Mouse (Mus musculus): ENCODE measurements around the gene Mical2. TPM values are rescaled to one million over a fixed set of nuclear protein-coding genes. Genes with fewer than 3 reads are reported as not detected.

The Mical2 gene
- polyA plus RNA-seq, 1 experiment from 2014 or later, result 3.4 TPM

GRCm38 (mm10) chr7:112378476-112378875, 152.8 kb downstream of the Mical2 start:
- no peak overlapping the region for H3K9ac ChIP-seq

GRCm38 (mm10) chr7:112386521-112386920, 160.9 kb downstream of the Mical2 start:
- no peaks in the 10 kb centered on the region for H3K36me3 ChIP-seq
- no peaks in the 10 kb centered on the region for H3K4me1 ChIP-seq
- H3K9ac ChIP-seq, result no peak overlapping the region
- peaks cover 12% of the 10 kb centered on the region; the same call in 1 of the 2 replicates for H3K27me3 ChIP-seq (replicated peaks)
- no peaks in the 10 kb centered on the region for H3K9me3 ChIP-seq (replicated peaks)
- H3K27ac ChIP-seq, result no peak overlapping the region
- ATAC-seq, result no peak
- no peak overlapping the region for H3K4me3 ChIP-seq
- 46% methylated on average over 5 of the region's 5 CpGs for WGBS (ENCODE audit: insufficient replicate concordance)
- H3K4me2 ChIP-seq, result no peak overlapping the region

More at GRCm38 (mm10) chr7:112378476-112378875, 152.8 kb downstream of the Mical2 start:
- Histone ChIP-seq H3K4me1 (no peaks in the 10 kb centered on the region), H3K36me3 (no peaks in the 10 kb centered on the region), H3K27ac (no peak overlapping the region), H3K9me3 (replicated peaks) (no peaks in the 10 kb centered on the region), H3K4me2 (no peak overlapping the region), H3K27me3 (replicated peaks) (no peaks in the 10 kb centered on the region; the same call in 1 of the 2 replicates), H3K4me3 (no peak overlapping the region)
- 65% methylated on average over 5 of the region's 5 CpGs for WGBS (ENCODE audit: insufficient replicate concordance)
- no peak for ATAC-seq

GRCm38 (mm10) chr7:112387876-112388275, 162.2 kb downstream of the Mical2 start:
- Histone ChIP-seq H3K9ac (no peak overlapping the region), H3K4me3 (no peak overlapping the region), H3K4me1 (no peaks in the 10 kb centered on the region), H3K9me3 (replicated peaks) (no peaks in the 10 kb centered on the region), H3K27ac (no peak overlapping the region), H3K36me3 (no peaks in the 10 kb centered on the region), H3K27me3 (replicated peaks) (peaks cover 17% of the 10 kb centered on the region; the same call in 1 of the 2 replicates), H3K4me2 (no peak overlapping the region)
- no peak for ATAC-seq
- 56% methylated on average over 5 of the region's 5 CpGs for WGBS (ENCODE audit: insufficient replicate concordance)

GRCm38 (mm10) chr7:112388363-112388875, 162.8 kb downstream of the Mical2 start:
- H3K27ac ChIP-seq, result no peak overlapping the region
- ATAC-seq, result no peak
- no peak overlapping the region for H3K4me3 ChIP-seq
- no peak overlapping the region for H3K9ac ChIP-seq
- H3K27me3 ChIP-seq (replicated peaks), result peaks cover 17% of the 10 kb centered on the region; the same call in 1 of the 2 replicates
- no peaks in the 10 kb centered on the region for H3K9me3 ChIP-seq (replicated peaks)
- H3K4me1 ChIP-seq, result no peaks in the 10 kb centered on the region
- H3K36me3 ChIP-seq, result no peaks in the 10 kb centered on the region
- 26% methylated on average over 5 of the region's 5 CpGs for whole genome bisulfite sequencing (ENCODE audit: insufficient replicate concordance)
- H3K4me2 ChIP-seq, result no peak overlapping the region

GRCm38 (mm10) chr7:112389611-112390251, 164.1 kb downstream of the Mical2 start:
- Histone ChIP-seq H3K4me2 (no peak overlapping the region), H3K27me3 (replicated peaks) (peaks cover 20% of the 10 kb centered on the region; the same call in 1 of the 2 replicates), H3K4me1 (no peaks in the 10 kb centered on the region), H3K27ac (0 out of 2 replicates have a peak overlapping the region, but pooled peaks have one; percentile 5), H3K36me3 (no peaks in the 10 kb centered on the region), H3K9ac (no peak overlapping the region), H3K9me3 (replicated peaks) (no peaks in the 10 kb centered on the region), H3K4me3 (no peak overlapping the region)
- ATAC-seq, result no peak
- 46% methylated on average over 6 of the region's 6 CpGs for WGBS (ENCODE audit: insufficient replicate concordance)

- H3K9me3 ChIP-seq (replicated peaks), result no peaks in the 10 kb centered on the region
- H3K27ac ChIP-seq, result peak overlapping the region; percentile 5; the same call in 1 of the 2 replicates
- H3K27me3 ChIP-seq (replicated peaks), result peaks cover 22% of the 10 kb centered on the region; the same call in 1 of the 2 replicates
- H3K36me3 ChIP-seq, result no peaks in the 10 kb centered on the region
- H3K4me1 ChIP-seq, result no peaks in the 10 kb centered on the region
- 46% methylated on average over 11 of the region's 11 CpGs for WGBS (ENCODE audit: insufficient replicate concordance)
- H3K4me3 ChIP-seq, result no peak overlapping the region
- ATAC-seq, result no peak
- no peak overlapping the region for H3K4me2 ChIP-seq
- H3K9ac ChIP-seq, result no peak overlapping the region
These were observed 164.7 kb downstream of the Mical2 start for GRCm38 (mm10) chr7:112390252-112390936.

- no peak for ATAC-seq
- 32% methylated on average over 6 of the region's 6 CpGs for WGBS (ENCODE audit: insufficient replicate concordance)
- no peak overlapping the region for H3K9ac ChIP-seq
- H3K36me3 ChIP-seq, result no peaks in the 10 kb centered on the region
- H3K27ac ChIP-seq, result no peak overlapping the region
- H3K4me3 ChIP-seq, result no peak overlapping the region
- H3K27me3 ChIP-seq (replicated peaks), result peaks cover 22% of the 10 kb centered on the region; the same call in 1 of the 2 replicates
- H3K4me1 ChIP-seq, result no peaks in the 10 kb centered on the region
- H3K9me3 ChIP-seq (replicated peaks), result no peaks in the 10 kb centered on the region
- no peak overlapping the region for H3K4me2 ChIP-seq
These were observed 165.4 kb downstream of the Mical2 start for GRCm38 (mm10) chr7:112390937-112391605.

GRCm38 (mm10) chr7:112397786-112398185, 172.1 kb downstream of the Mical2 start:
- no peaks in the 10 kb centered on the region for H3K36me3 ChIP-seq
- no peak for ATAC-seq
- no peaks in the 10 kb centered on the region for H3K4me1 ChIP-seq
- no peak overlapping the region for H3K27ac ChIP-seq
- H3K4me2 ChIP-seq, result no peak overlapping the region
- H3K4me3 ChIP-seq, result no peak overlapping the region
- no peaks in the 10 kb centered on the region for H3K9me3 ChIP-seq (replicated peaks)
- 66% methylated on average over 3 of the region's 3 CpGs for WGBS (ENCODE audit: insufficient replicate concordance)
- H3K27me3 ChIP-seq (replicated peaks), result 0 out of 2 replicates have a peak, but pooled peaks cover 5% of the 10 kb centered on the region
- H3K9ac ChIP-seq, result no peak overlapping the region

GRCm38 (mm10) chr7:112399425-112400170, 173.9 kb downstream of the Mical2 start:
- Histone ChIP-seq H3K9me3 (replicated peaks) (no peaks in the 10 kb centered on the region), H3K4me3 (no peak overlapping the region), H3K27me3 (replicated peaks) (0 out of 2 replicates have a peak, but pooled peaks cover 4% of the 10 kb centered on the region), H3K27ac (no peak overlapping the region), H3K36me3 (no peaks in the 10 kb centered on the region), H3K4me1 (no peaks in the 10 kb centered on the region), H3K9ac (no peak overlapping the region), H3K4me2 (no peak overlapping the region)
- WGBS (ENCODE audit: insufficient replicate concordance), result 70% methylated on average over 7 of the region's 7 CpGs
- ATAC-seq, result no peak

GRCm38 (mm10) chr7:112400175-112400574, 174.5 kb downstream of the Mical2 start:
- no peak overlapping the region for H3K4me3 ChIP-seq
- H3K4me2 ChIP-seq, result no peak overlapping the region
- 36% methylated on average over 6 of the region's 6 CpGs for WGBS (ENCODE audit: insufficient replicate concordance)
- no peaks in the 10 kb centered on the region for H3K9me3 ChIP-seq (replicated peaks)
- H3K27me3 ChIP-seq (replicated peaks), result no peaks in the 10 kb centered on the region
- no peak for ATAC-seq
- no peaks in the 10 kb centered on the region for H3K36me3 ChIP-seq
- no peak overlapping the region for H3K27ac ChIP-seq
- no peak overlapping the region for H3K9ac ChIP-seq
- no peaks in the 10 kb centered on the region for H3K4me1 ChIP-seq

GRCm38 (mm10) chr7:112405061-112405460, 179.4 kb downstream of the Mical2 start:
- 27% methylated on average over 2 of the region's 2 CpGs for WGBS (ENCODE audit: insufficient replicate concordance)
- H3K4me2 ChIP-seq, result no peak overlapping the region

More at GRCm38 (mm10) chr7:112405061-112405460, 179.4 kb downstream of the Mical2 start:
- no peak overlapping the region for H3K27ac ChIP-seq
- no peak for ATAC-seq
- H3K9me3 ChIP-seq (replicated peaks), result no peaks in the 10 kb centered on the region
- no peak overlapping the region for H3K4me3 ChIP-seq
- H3K4me1 ChIP-seq, result no peaks in the 10 kb centered on the region
- H3K9ac ChIP-seq, result no peak overlapping the region
- H3K36me3 ChIP-seq, result no peaks in the 10 kb centered on the region
- H3K27me3 ChIP-seq (replicated peaks), result 0 out of 2 replicates have a peak, but pooled peaks cover 3% of the 10 kb centered on the region
